Mouse (Mus musculus) liver, adult 2 months (tissue): Measurements from ENCODE around the gene Fam98c. TPM values are rescaled to one million over a fixed set of nuclear protein-coding genes. Genes with fewer than 3 reads are reported as not detected.

Experiments
- DNase-seq: peaks from one replicate; pipeline ENCODE4 v3.0.0-alpha.2; 2011; ENCODE audit warnings: low read depth, low spot score; ENCODE audit errors: extremely low read depth
- H3K27ac ChIP-seq: fragments of 200-500 bp; replicated peaks from 2 replicates; pipeline ENCODE4 v1.5.1; 2012; ENCODE audit warnings: low read depth, mild to moderate bottlenecking, control low read depth, inconsistent platforms, low read length; ENCODE audit not compliant: insufficient read depth
- H3K27me3 ChIP-seq: fragments of 200-500 bp; 2 replicates; pipeline ENCODE4 v1.6.1; 2012; ENCODE audit warnings: mild to moderate bottlenecking, moderate library complexity, low read length, inconsistent platforms; ENCODE audit not compliant: control insufficient read depth, insufficient read depth
- H3K36me3 ChIP-seq: fragments of 200-500 bp; 2 replicates; pipeline ENCODE4 v1.6.1; 2012; ENCODE audit warnings: low read length, inconsistent platforms; ENCODE audit not compliant: control insufficient read depth, insufficient read depth
- H3K4me1 ChIP-seq: fragments of 200-500 bp; 2 replicates; pipeline ENCODE4 v1.6.1; 2011; ENCODE audit warnings: low read length; ENCODE audit not compliant: control insufficient read depth, insufficient read depth
- H3K4me3 ChIP-seq: fragments of 200-500 bp; 2 replicates; pipeline ENCODE4 v1.5.1; 2011; ENCODE audit warnings: low read depth, mild to moderate bottlenecking, control low read depth, low read length, moderate library complexity; ENCODE audit not compliant: insufficient read depth
- H3K79me2 ChIP-seq: fragments of 200-500 bp; 2 replicates; pipeline ENCODE4 v1.6.1; 2012; ENCODE audit warnings: inconsistent platforms, mild to moderate bottlenecking, low read length, moderate library complexity; ENCODE audit not compliant: control insufficient read depth, insufficient read depth
- H3K9ac ChIP-seq: fragments of 200-500 bp; 2 replicates; pipeline ENCODE4 v1.6.1; 2012; ENCODE audit warnings: low read depth, mild to moderate bottlenecking, control low read depth, inconsistent platforms, low read length
- CTCF ChIP-seq: fragments of 200-500 bp; IDR thresholded peaks from 2 replicates; pipeline ENCODE4 v1.5.1; 2011; ENCODE audit warnings: low read depth, low read length, control low read depth
- POLR2A ChIP-seq: fragments of 200-500 bp; IDR thresholded peaks from 2 replicates; pipeline ENCODE4 v1.6.1; 2011; ENCODE audit warnings: low read length, control low read depth; ENCODE audit not compliant: insufficient read depth; ENCODE audit errors: extremely low read depth
- WGBS: fragments of 180-500 bp; shearing (Covaris S2); methylation state at CpG from one replicate; pipeline ENCODE4 v1.1.7; 2018; 5-methylcytosine and 5-hydroxymethylcytosine counted together
- polyA plus RNA-seq: library from polyadenylated mRNA; depleted of rRNA; stranded (reverse); fragments of >200 nt; gene quantifications from 2 replicates; pipeline ENCODE4 v1.2.3, GENCODE M21; 2012
- total RNA-seq: library from RNA; depleted of rRNA; stranded (reverse); fragments of >200 nt; gene quantifications from 2 replicates; pipeline ENCODE4 v1.2.3, GENCODE M21; 2014

Gene Fam98c
- total and polyA plus RNA-seq, 2 experiments: 5.1 to 19.3 TPM

DNA sequence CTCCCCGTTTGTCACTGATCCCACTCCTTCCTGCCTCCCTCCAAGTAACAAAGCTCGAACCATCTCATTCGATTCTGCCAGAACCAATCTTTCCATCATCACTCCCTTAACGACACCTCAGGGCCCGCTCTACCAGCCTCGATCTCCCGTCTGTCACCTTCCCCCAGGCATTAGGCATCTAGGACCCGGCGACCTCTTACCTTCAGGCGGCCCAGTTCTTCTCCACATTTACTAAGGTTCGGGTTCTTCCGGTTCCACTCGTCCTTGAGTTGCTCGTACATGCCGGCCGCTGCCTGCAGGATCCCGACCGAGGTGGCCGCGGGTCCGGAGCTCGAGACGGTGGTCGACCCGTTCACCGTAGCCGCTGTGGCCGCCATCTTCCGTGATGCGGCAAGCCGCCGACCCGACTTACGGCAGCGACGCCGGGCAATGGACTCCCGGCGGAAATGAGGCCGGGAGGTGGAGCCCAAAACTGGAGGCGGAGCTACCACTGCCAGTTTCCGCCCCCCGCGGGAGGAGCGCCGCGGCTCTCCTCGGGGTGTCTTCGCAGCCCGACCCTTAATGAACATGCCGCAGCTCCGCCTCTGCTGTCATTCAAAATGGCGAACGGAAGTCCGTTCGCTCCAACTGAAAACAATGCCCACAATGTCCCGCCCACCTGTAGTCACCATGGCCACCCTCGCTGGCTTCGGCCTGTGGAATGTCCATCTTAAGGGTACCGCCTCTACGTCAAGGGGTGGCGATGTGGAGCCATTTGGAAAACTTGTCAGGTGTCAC, 24.2 kb upstream of the Fam98c start, which contains the start of gene Psmd8:
Gene Psmd8 (minus strand): TSS at position 625 of the 777 bp plus-strand sequence.
- TF ChIP-seq POLR2A (peak; percentile 88), CTCF (peak; percentile 47)
- peaks cover 10% of the 10 kb centered on the region; the same call in 1 of the 2 replicates for H3K79me2 ChIP-seq
- peaks cover 13% of the 10 kb centered on the region; the same call in 1 of the 2 replicates for H3K36me3 ChIP-seq
- DNase-seq: peak; percentile 94
- H3K27ac ChIP-seq: peak within 1 kb of the TSS; percentile 53
- H3K4me1 ChIP-seq: peaks cover 10% of the 10 kb centered on the region
- H3K4me3 ChIP-seq: peak within 1 kb of the TSS; percentile 79
- peak within 1 kb of the TSS; percentile 86 for H3K9ac ChIP-seq
- H3K27me3 ChIP-seq: no peaks in the 10 kb centered on the region
- WGBS: under 1% methylated on average over 62 of the region's 62 CpGs

DNA sequence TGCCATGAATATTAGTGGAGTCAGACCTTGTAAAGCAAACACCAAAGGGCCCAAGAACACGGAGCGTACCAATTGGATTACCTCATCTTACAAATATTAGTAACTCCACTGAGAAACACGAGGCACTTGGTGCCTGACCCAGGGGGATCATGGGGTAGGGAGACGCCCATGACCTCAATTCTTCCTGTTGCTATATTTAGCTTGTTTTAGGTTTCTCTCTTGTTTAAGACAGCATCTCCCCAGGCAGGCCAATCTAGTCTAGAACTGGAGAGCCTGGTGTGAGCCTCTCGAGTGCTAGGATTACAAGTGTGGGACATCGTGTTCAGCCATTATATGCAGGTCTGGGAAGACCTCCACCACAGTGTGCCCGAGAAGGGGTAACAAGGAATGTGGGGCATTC, 23.3 kb upstream of the Fam98c start:
- Histone ChIP-seq H3K27me3 (no peaks in the 10 kb centered on the region), H3K36me3 (peaks cover 14% of the 10 kb centered on the region), H3K9ac (no peak overlapping the region), H3K27ac (no peak overlapping the region), H3K4me3 (0 out of 2 replicates have a peak overlapping the region, but pooled peaks have one; percentile 37), H3K79me2 (peaks cover 10% of the 10 kb centered on the region; the same call in 1 of the 2 replicates), H3K4me1 (peaks cover 10% of the 10 kb centered on the region)
- TF ChIP-seq CTCF: no peak
- no peak for TF ChIP-seq POLR2A
- 16% methylated on average over 7 of the region's 7 CpGs for WGBS
- DNase-seq: peak; percentile 36

DNA sequence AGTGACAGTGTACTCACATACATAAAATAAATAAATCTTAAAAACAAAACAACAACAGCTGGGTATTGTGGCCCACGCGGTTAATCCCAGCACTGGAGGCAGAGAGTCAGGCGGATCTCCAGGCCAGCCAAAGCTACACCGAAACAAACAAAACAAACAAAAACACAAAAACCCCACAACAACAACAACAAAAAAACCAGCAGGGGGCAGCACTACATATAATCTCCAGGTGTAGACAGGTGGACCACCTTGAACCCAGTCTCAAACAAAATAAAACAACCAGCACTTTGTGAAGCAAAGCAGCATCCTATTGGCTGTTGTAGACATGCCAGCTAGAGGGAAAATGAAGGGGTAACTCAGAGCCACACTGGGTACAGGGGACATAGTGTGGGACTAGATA, 22.1 kb upstream of the Fam98c start:
- Histone ChIP-seq H3K36me3 (peaks cover 18% of the 10 kb centered on the region), H3K4me3 (no peak overlapping the region)

DNA sequence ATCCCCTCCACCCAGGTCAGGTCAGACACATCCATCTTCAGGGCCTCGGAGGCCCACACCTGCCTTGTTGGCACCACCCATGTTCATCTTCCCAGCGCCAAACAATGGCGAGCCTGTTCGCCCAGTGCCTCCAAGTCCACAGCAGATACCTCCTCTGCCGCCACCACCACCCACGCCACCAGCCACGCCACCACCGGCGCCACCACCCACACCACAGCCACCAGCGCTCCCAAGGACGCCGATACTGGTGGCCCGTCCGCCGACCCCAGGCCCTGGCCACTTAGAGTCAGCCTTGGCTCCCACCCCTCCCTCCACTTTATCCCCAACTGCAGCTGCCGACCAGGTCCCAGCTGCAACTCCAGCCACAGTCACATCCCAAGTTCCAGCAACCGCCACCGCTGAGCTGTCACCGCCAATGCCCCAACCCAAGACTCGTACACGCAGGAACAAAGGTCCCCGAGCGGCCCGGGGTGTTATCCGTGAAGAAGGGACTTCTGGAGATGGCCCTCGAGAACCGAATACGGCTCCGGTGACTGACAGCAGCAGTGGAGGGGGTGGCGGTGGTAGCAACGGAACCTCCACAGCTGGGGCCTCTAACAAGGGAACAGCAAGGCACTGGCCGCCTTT, 16.5 kb upstream of the Fam98c start:
- no peak for TF ChIP-seq POLR2A
- TF ChIP-seq CTCF: no peak

More for the DNA sequence above, 22.1 kb upstream of the Fam98c start:
- Histone ChIP-seq H3K27me3 (no peaks in the 10 kb centered on the region), H3K79me2 (peaks cover 10% of the 10 kb centered on the region; the same call in 1 of the 2 replicates), H3K4me1 (peaks cover 10% of the 10 kb centered on the region), H3K27ac (no peak overlapping the region), H3K9ac (no peak overlapping the region)
- no peak for DNase-seq
- TF ChIP-seq CTCF: no peak
- no peak for TF ChIP-seq POLR2A
- WGBS: 81% methylated on average over 4 of the region's 4 CpGs

DNA sequence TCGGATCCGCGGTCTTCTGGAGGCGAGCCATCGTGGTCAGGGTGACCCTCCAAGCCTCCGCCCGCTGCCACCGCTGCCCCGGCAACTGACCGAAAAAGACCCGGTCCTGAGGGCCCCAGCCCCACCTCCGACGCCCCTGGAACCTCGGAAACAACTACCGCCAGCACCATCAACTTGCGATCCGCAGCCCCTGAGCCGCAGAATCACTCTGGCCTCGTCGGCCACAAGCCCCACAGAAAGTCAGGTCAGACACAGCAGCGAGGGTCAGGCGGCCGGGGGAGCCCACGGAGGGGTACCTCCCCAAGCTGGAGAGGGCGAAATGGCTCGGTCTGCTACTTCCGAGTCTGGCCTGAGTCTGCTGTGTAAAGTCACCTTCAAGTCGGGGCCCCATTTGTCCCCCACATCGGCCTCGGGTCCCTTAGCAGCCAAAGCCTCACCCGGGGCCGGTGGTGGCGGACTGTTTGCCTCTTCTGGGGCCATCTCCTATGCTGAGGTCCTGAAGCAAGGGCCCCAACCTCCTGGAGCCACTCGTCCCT, 15.6 kb upstream of the Fam98c start:
- Histone ChIP-seq H3K4me3 (no peak overlapping the region), H3K4me1 (peaks cover 6% of the 10 kb centered on the region), H3K36me3 (peaks cover 15% of the 10 kb centered on the region), H3K27ac (no peak overlapping the region), H3K27me3 (0 out of 2 replicates have a peak, but pooled peaks cover 2% of the 10 kb centered on the region), H3K9ac (no peak overlapping the region; the same call in 1 of the 2 replicates), H3K79me2 (no peaks in the 10 kb centered on the region)
- 11% methylated on average over 34 of the region's 34 CpGs for WGBS
- no peak for DNase-seq
- TF ChIP-seq POLR2A: no peak
- TF ChIP-seq CTCF: no peak

More for the DNA sequence above, 16.5 kb upstream of the Fam98c start:
- Histone ChIP-seq H3K27me3 (0 out of 2 replicates have a peak, but pooled peaks cover 2% of the 10 kb centered on the region), H3K79me2 (no peaks in the 10 kb centered on the region), H3K4me1 (peaks cover 6% of the 10 kb centered on the region), H3K4me3 (no peak overlapping the region), H3K9ac (no peak overlapping the region), H3K36me3 (peaks cover 18% of the 10 kb centered on the region), H3K27ac (no peak overlapping the region)
- WGBS: 72% methylated on average over 32 of the region's 32 CpGs
- no peak for DNase-seq
